ENCODE assay signal across 15 mouse cellular contexts in the genomic region with DNA sequence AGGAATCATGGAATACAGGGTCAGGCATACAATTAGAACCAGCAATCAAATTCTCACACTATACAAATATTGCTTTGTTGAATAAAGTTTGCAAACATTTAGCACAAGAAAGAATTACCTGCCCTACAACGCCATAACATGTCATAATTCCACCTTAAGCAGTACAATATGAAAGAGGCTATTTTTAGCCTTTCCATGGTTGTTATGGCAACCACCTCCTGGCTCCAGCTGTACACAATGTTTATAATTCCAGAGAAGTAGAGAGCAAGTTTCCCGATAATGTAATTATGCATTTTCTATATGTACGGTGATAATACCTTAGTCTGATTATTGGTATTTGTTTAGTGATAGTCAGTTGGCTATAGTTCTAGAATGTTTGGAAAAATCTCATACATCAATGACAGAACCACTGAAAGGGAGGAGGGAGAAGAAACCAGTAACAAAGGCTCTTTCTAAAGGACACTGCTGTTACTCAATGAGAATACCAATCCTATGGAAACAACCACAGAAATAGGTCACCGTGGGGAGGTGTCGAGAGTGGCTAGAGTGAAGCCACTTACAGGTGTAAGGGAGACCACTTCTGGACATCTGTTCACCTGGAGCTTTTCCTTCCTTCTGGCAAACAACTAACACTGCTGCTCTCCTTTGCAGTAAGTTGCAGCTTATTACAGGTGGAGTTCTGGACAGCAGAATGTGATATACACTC. TPM values are rescaled to one million over a fixed set of nuclear protein-coding genes. Genes with fewer than 3 reads are reported as not detected.
DNase-seq lines count a peak whose midpoint lies in the region; ATAC-seq and TF ChIP-seq lines count a peak whose summit lies in the region.
"Had no signal": no experiment of that assay in that cellular context is flagged by ENCODE, and none has a peak within 500 bp of the region (broad histone marks: within the 10 kb centered on the region; RNA-seq: fewer than 3 reads in every experiment).

No protein-coding gene starts in this region.

- WGBS in heart, embryonic 12.5 days: 68% methylated on average over 5 of the region's 5 CpGs
- WGBS in heart, embryonic 11.5 days (ENCODE audit: insufficient replicate concordance): 81% methylated on average over 5 of the region's 5 CpGs
- 33% methylated on average over 5 of the region's 5 CpGs for WGBS in stomach, embryonic 14.5 days
- 26% methylated on average over 5 of the region's 5 CpGs for WGBS in stomach, postnatal 0 days
- 50% methylated on average over 5 of the region's 5 CpGs for WGBS in intestine, embryonic 16.5 days
- 25% methylated on average over 5 of the region's 5 CpGs for WGBS in stomach, embryonic 16.5 days
- WGBS in liver, embryonic 12.5 days (ENCODE audit: insufficient replicate concordance): 86% methylated on average over 5 of the region's 5 CpGs

- H3K27ac ChIP-seq in heart, embryonic 12.5 days (ENCODE audit: poor library complexity, severe bottlenecking): 0 out of 2 replicates have a peak overlapping the region, but pooled peaks have one; percentile 21
- no peak overlapping the region for H3K27ac ChIP-seq in heart, embryonic 11.5 days (ENCODE audit: low read depth, low read length)
- no peak overlapping the region for H3K27ac ChIP-seq in stomach, embryonic 14.5 days (ENCODE audit: low read length)
- H3K27ac ChIP-seq in stomach, postnatal 0 days (replicated peaks): no peak overlapping the region
- no peak overlapping the region for H3K27ac ChIP-seq in intestine, embryonic 16.5 days (ENCODE audit: low read length)
- H3K27ac ChIP-seq in stomach, embryonic 16.5 days (ENCODE audit: low read length): no peak overlapping the region
- no peak overlapping the region for H3K27ac ChIP-seq in liver, embryonic 12.5 days
- H3K27ac ChIP-seq: gastrocnemius, adult 2 months had no signal

- no peak overlapping the region for H3K9ac ChIP-seq in heart, embryonic 12.5 days
- no peak overlapping the region for H3K9ac ChIP-seq in heart, embryonic 11.5 days (ENCODE audit: low read depth, low read length)
- H3K9ac ChIP-seq in stomach, embryonic 14.5 days (replicated peaks; ENCODE audit: low read depth, low read length): no peak overlapping the region
- no peak overlapping the region for H3K9ac ChIP-seq in stomach, postnatal 0 days (ENCODE audit: low read length)
- no peak overlapping the region for H3K9ac ChIP-seq in intestine, embryonic 16.5 days (ENCODE audit: low read depth, low read length)
- H3K9ac ChIP-seq in stomach, embryonic 16.5 days (ENCODE audit: low read length): no peak overlapping the region
- H3K9ac ChIP-seq in liver, embryonic 12.5 days: no peak overlapping the region

- no peak for TF ChIP-seq CTCF in stomach, postnatal 0 days (IDR thresholded peaks at IDR 0.05; ENCODE audit: low read depth)

- H3K4me2 ChIP-seq in heart, embryonic 12.5 days: no peak overlapping the region
- H3K4me2 ChIP-seq in heart, embryonic 11.5 days: no peak overlapping the region
- H3K4me2 ChIP-seq in stomach, embryonic 14.5 days (replicated peaks; ENCODE audit: low read depth, low read length): no peak overlapping the region
- no peak overlapping the region for H3K4me2 ChIP-seq in stomach, postnatal 0 days (replicated peaks; ENCODE audit: low read depth)
- no peak overlapping the region for H3K4me2 ChIP-seq in intestine, embryonic 16.5 days (ENCODE audit: low read depth, low read length)
- no peak overlapping the region for H3K4me2 ChIP-seq in stomach, embryonic 16.5 days (ENCODE audit: low read depth, low read length)
- H3K4me2 ChIP-seq in liver, embryonic 12.5 days: no peak overlapping the region

- ATAC-seq in heart, embryonic 12.5 days (ENCODE audit: insufficient number of reproducible peaks, low FRiP score): no peak
- ATAC-seq in heart, embryonic 11.5 days (replicated peaks; ENCODE audit: insufficient number of reproducible peaks, low FRiP score, low TSS enrichment): no peak
- 0 out of 2 replicates have a peak, but pooled peaks have one; percentile 65 for ATAC-seq in stomach, embryonic 14.5 days (ENCODE audit: insufficient number of reproducible peaks, insufficient read depth, low FRiP score, low read depth)
- no peak for ATAC-seq in stomach, postnatal 0 days (ENCODE audit: low FRiP score, low TSS enrichment)
- ATAC-seq in intestine, embryonic 16.5 days: 0 out of 2 replicates have a peak, but pooled peaks have one; percentile 49
- ATAC-seq in stomach, embryonic 16.5 days (ENCODE audit: insufficient read depth, low FRiP score): peak; percentile 70; the same call in 1 of the 2 replicates
- ATAC-seq in liver, embryonic 12.5 days: no peak

- no peak for TF ChIP-seq EP300 in stomach, postnatal 0 days (optimal IDR thresholded peaks at IDR 0.05)

- H3K4me1 ChIP-seq in heart, embryonic 12.5 days (replicated peaks): peaks cover 28% of the 10 kb centered on the region
- peaks cover 17% of the 10 kb centered on the region for H3K4me1 ChIP-seq in heart, embryonic 11.5 days (ENCODE audit: control insufficient read depth, insufficient read depth, low read length)
- H3K4me1 ChIP-seq in stomach, embryonic 14.5 days (ENCODE audit: control insufficient read depth, insufficient read depth, low read length): peaks cover 10% of the 10 kb centered on the region; the same call in 1 of the 2 replicates
- 0 out of 2 replicates have a peak, but pooled peaks cover 2% of the 10 kb centered on the region for H3K4me1 ChIP-seq in stomach, postnatal 0 days (replicated peaks; ENCODE audit: control insufficient read depth, insufficient read depth)
- H3K4me1 ChIP-seq in intestine, embryonic 16.5 days (ENCODE audit: control insufficient read depth, insufficient read depth, low read length): peaks cover 7% of the 10 kb centered on the region; the same call in 1 of the 2 replicates
- peaks cover 13% of the 10 kb centered on the region for H3K4me1 ChIP-seq in stomach, embryonic 16.5 days (ENCODE audit: control insufficient read depth, insufficient read depth, low read length)
- no peaks in the 10 kb centered on the region for H3K4me1 ChIP-seq in liver, embryonic 12.5 days

- no peaks in the 10 kb centered on the region for H3K36me3 ChIP-seq in heart, embryonic 12.5 days
- no peaks in the 10 kb centered on the region for H3K36me3 ChIP-seq in heart, embryonic 11.5 days (ENCODE audit: control insufficient read depth, insufficient read depth, low read length)
- H3K36me3 ChIP-seq in stomach, embryonic 14.5 days (ENCODE audit: control insufficient read depth, insufficient read depth, low read length): no peaks in the 10 kb centered on the region
- H3K36me3 ChIP-seq in stomach, postnatal 0 days (ENCODE audit: control insufficient read depth, insufficient read depth, low read length): no peaks in the 10 kb centered on the region
- no peaks in the 10 kb centered on the region for H3K36me3 ChIP-seq in intestine, embryonic 16.5 days (ENCODE audit: control insufficient read depth, insufficient read depth, low read length)
- H3K36me3 ChIP-seq in stomach, embryonic 16.5 days (ENCODE audit: control insufficient read depth, insufficient read depth, low read length): no peaks in the 10 kb centered on the region
- H3K36me3 ChIP-seq in liver, embryonic 12.5 days: no peaks in the 10 kb centered on the region; the same call in 1 of the 2 replicates

- no peak overlapping the region for H3K4me3 ChIP-seq in heart, embryonic 12.5 days
- H3K4me3 ChIP-seq in heart, embryonic 11.5 days (ENCODE audit: low read depth, low read length): no peak overlapping the region
- H3K4me3 ChIP-seq in stomach, embryonic 14.5 days (ENCODE audit: low read depth, low read length): no peak overlapping the region
- H3K4me3 ChIP-seq in stomach, postnatal 0 days (ENCODE audit: low read depth, low read length): no peak overlapping the region
- H3K4me3 ChIP-seq in intestine, embryonic 16.5 days (ENCODE audit: low read length): no peak overlapping the region
- no peak overlapping the region for H3K4me3 ChIP-seq in stomach, embryonic 16.5 days (replicated peaks; ENCODE audit: low read length)
- H3K4me3 ChIP-seq in liver, embryonic 12.5 days: no peak overlapping the region
- H3K4me3 ChIP-seq: gastrocnemius, adult 2 months; layer of hippocampus, adult 2 months had no signal

- H3K9me3 ChIP-seq in heart, embryonic 12.5 days (replicated peaks): no peaks in the 10 kb centered on the region
- no peaks in the 10 kb centered on the region for H3K9me3 ChIP-seq in heart, embryonic 11.5 days (replicated peaks; ENCODE audit: control insufficient read depth, low read length)
- no peaks in the 10 kb centered on the region for H3K9me3 ChIP-seq in stomach, embryonic 14.5 days (ENCODE audit: control insufficient read depth, low read depth, low read length)
- H3K9me3 ChIP-seq in stomach, postnatal 0 days (ENCODE audit: control insufficient read depth, low read length): no peaks in the 10 kb centered on the region
- no peaks in the 10 kb centered on the region for H3K9me3 ChIP-seq in intestine, embryonic 16.5 days (ENCODE audit: control insufficient read depth, low read length)
- no peaks in the 10 kb centered on the region for H3K9me3 ChIP-seq in stomach, embryonic 16.5 days (replicated peaks; ENCODE audit: control insufficient read depth, low read length)
- H3K9me3 ChIP-seq in liver, embryonic 12.5 days (replicated peaks): no peaks in the 10 kb centered on the region

- H3K27me3 ChIP-seq in heart, embryonic 12.5 days (replicated peaks): no peaks in the 10 kb centered on the region
- no peaks in the 10 kb centered on the region for H3K27me3 ChIP-seq in heart, embryonic 11.5 days (ENCODE audit: control insufficient read depth, insufficient read depth, low read length)
- H3K27me3 ChIP-seq in stomach, embryonic 14.5 days (ENCODE audit: control insufficient read depth, insufficient read depth, low read length): no peaks in the 10 kb centered on the region
- no peaks in the 10 kb centered on the region for H3K27me3 ChIP-seq in stomach, postnatal 0 days (ENCODE audit: control insufficient read depth, insufficient read depth, low read length)
- H3K27me3 ChIP-seq in intestine, embryonic 16.5 days (replicated peaks; ENCODE audit: control insufficient read depth, insufficient read depth, low read length): no peaks in the 10 kb centered on the region
- H3K27me3 ChIP-seq in stomach, embryonic 16.5 days (ENCODE audit: control insufficient read depth, insufficient read depth, low read length): no peaks in the 10 kb centered on the region
- no peaks in the 10 kb centered on the region for H3K27me3 ChIP-seq in liver, embryonic 12.5 days (replicated peaks)

- DNase-seq in stomach, postnatal 0 days (ENCODE audit: low spot score): no peak
- no peak for DNase-seq in Muller cell, postnatal 12 days (ENCODE audit: inconsistent ontology term)
- DNase-seq: adrenal gland, adult 8-10 months; cerebellum, postnatal 10 days; gastrocnemius, adult 2 months; liver had no signal

RNA-seq across cellular contexts. Expression of gene Alkbh3, which starts 39.0 kb away (rescaled TPM):
- 60.3 and 63.1 TPM in 2 replicates for polyA plus RNA-seq in heart, embryonic 12.5 days (2016; fragmentation: Nextera tagmentation; extraction: Ambion mirVana)
- 58.6 and 59.8 TPM in 2 replicates for polyA plus RNA-seq in heart, embryonic 11.5 days (2014; fragmentation: Nextera tagmentation; extraction: Ambion mirVana)
- 70.1 and 70.6 TPM in 2 replicates for polyA plus RNA-seq in stomach, embryonic 14.5 days (2014; fragmentation: Nextera tagmentation; extraction: Ambion mirVana)
- 46.2 and 50.4 TPM in 2 replicates for polyA plus RNA-seq in stomach, postnatal 0 days (2015; fragmentation: Nextera tagmentation; extraction: Ambion mirVana)
- polyA plus RNA-seq in intestine, embryonic 16.5 days (2015; fragmentation: Nextera tagmentation; extraction: Ambion mirVana): 68.4 and 77.8 TPM in 2 replicates
- polyA plus RNA-seq in stomach, embryonic 16.5 days (2015; fragmentation: Nextera tagmentation; extraction: Ambion mirVana): 62.2 and 68.0 TPM in 2 replicates
- polyA plus RNA-seq in liver, embryonic 12.5 days (2016; fragmentation: Nextera tagmentation; extraction: Ambion mirVana): 41.6 and 41.8 TPM in 2 replicates

RNA-seq across cellular contexts. Expression of gene Gm27027, which starts 53.5 kb away (rescaled TPM):
- polyA plus RNA-seq in heart, embryonic 12.5 days (2016; fragmentation: Nextera tagmentation; extraction: Ambion mirVana): not detected in 2 replicates
- not detected in 2 replicates for polyA plus RNA-seq in heart, embryonic 11.5 days (2014; fragmentation: Nextera tagmentation; extraction: Ambion mirVana)
- not detected in 2 replicates for polyA plus RNA-seq in stomach, embryonic 14.5 days (2014; fragmentation: Nextera tagmentation; extraction: Ambion mirVana)
- polyA plus RNA-seq in stomach, postnatal 0 days (2015; fragmentation: Nextera tagmentation; extraction: Ambion mirVana): not detected in 2 replicates
- polyA plus RNA-seq in intestine, embryonic 16.5 days (2015; fragmentation: Nextera tagmentation; extraction: Ambion mirVana): not detected in 2 replicates
- not detected in 2 replicates for polyA plus RNA-seq in stomach, embryonic 16.5 days (2015; fragmentation: Nextera tagmentation; extraction: Ambion mirVana)
- not detected in 2 replicates for polyA plus RNA-seq in liver, embryonic 12.5 days (2016; fragmentation: Nextera tagmentation; extraction: Ambion mirVana)
- polyA plus RNA-seq: kidney, embryonic 14.5 days; lung, embryonic 16.5 days had no signal

Comparison
In these comparisons a context has a peak if more than half of its experiments do, and no peak if none do; other contexts are left out.
1. ATAC-seq: peak in stomach, embryonic 14.5 days (single experiment), intestine, embryonic 16.5 days (single experiment) and stomach, embryonic 16.5 days (single experiment); none in heart, embryonic 12.5 days (single experiment), heart, embryonic 11.5 days (single experiment), stomach, postnatal 0 days (single experiment) and liver, embryonic 12.5 days (single experiment).